Mouse (Mus musculus) limb, embryonic 13.5 days (tissue): ENCODE measurements at regions not wholly inside any gene's neighbourhood (a gene's known extent, or its start where the extent isn't known, plus 50 kb on each side); places are given as distances from the start of the nearest gene placed in this dataset.

Experiments used
- ATAC-seq: fragments of 200-750 bp; cut with Nextera tagmentation; 2 replicates; pipeline ENCODE4 v1.8.0; 2017; ENCODE audit warnings: low read depth, moderate number of reproducible peaks, moderate TSS enrichment; ENCODE audit not compliant: low FRiP score
- H3K27ac ChIP-seq: fragments of 300-500 bp; sonication (generic); 2 replicates; pipeline ENCODE4 v1.5.1; 2015; ENCODE audit warnings: inconsistent platforms, mild to moderate bottlenecking, moderate library complexity
- H3K27me3 ChIP-seq: fragments of 300-500 bp; sonication (generic); 2 replicates; pipeline ENCODE4 v1.6.1; 2015; ENCODE audit warnings: mild to moderate bottlenecking, inconsistent platforms
- H3K36me3 ChIP-seq: fragments of 300-500 bp; sonication (generic); 2 replicates; pipeline ENCODE4 v1.6.1; 2015; ENCODE audit warnings: inconsistent platforms, mild to moderate bottlenecking, moderate library complexity
- H3K4me1 ChIP-seq: fragments of 300-500 bp; sonication (generic); 2 replicates; pipeline ENCODE4 v1.6.1; 2015; ENCODE audit warnings: inconsistent platforms
- H3K4me2 ChIP-seq: fragments of 300-500 bp; sonication (generic); replicated peaks from 2 replicates; pipeline ENCODE4 v1.6.1; 2015; ENCODE audit warnings: inconsistent platforms, mild to moderate bottlenecking, moderate library complexity
- H3K4me3 ChIP-seq: fragments of 300-500 bp; sonication (generic); 2 replicates; pipeline ENCODE4 v1.5.1; 2015; ENCODE audit warnings: moderate library complexity, mild to moderate bottlenecking, inconsistent platforms
- H3K9ac ChIP-seq: fragments of 300-500 bp; sonication (generic); 2 replicates; pipeline ENCODE4 v1.6.1; 2015; ENCODE audit warnings: mild to moderate bottlenecking, inconsistent platforms
- H3K9me3 ChIP-seq: fragments of 300-500 bp; sonication (generic); 2 replicates; pipeline ENCODE4 v1.6.1; 2016; ENCODE audit warnings: inconsistent platforms
- WGBS: fragments of 180-500 bp; shearing (Covaris S2); methylation state at CpG from one replicate; pipeline ENCODE4 v1.1.7; 2015; 5-methylcytosine and 5-hydroxymethylcytosine counted together

DNA sequence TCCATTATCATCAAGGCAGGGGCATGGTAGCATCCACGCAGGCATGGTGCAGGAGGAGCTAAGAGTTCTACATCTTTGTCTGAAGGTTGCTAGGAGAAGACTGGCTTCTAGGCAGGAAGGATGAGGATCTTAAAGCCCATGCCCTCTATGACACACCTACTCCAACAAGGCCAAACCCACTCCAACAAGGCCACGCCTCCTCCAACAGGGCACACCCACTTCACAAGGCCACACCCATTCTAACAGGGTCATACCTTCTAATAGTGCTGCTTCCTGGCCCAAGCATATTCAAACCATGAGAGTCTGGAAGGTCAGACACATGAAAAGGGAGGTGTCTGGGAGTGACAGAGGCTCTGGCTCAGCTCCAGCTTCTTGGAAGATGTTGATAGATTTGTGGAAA is 89.0 kb downstream of the 2410131K14Rik start:
- no peaks in the 10 kb centered on the region for H3K36me3 ChIP-seq
- no peak overlapping the region for H3K27ac ChIP-seq
- H3K27me3 ChIP-seq: 0 out of 2 replicates have a peak, but pooled peaks cover 2% of the 10 kb centered on the region
- H3K9ac ChIP-seq: no peak overlapping the region
- H3K4me3 ChIP-seq: no peak overlapping the region
- peaks cover 18% of the 10 kb centered on the region for H3K4me1 ChIP-seq
- no peak overlapping the region for H3K4me2 ChIP-seq
- WGBS: 90% methylated on average over 2 of the region's 2 CpGs
- peaks cover 3% of the 10 kb centered on the region; the same call in 1 of the 2 replicates for H3K9me3 ChIP-seq
- ATAC-seq: no peak

DNA sequence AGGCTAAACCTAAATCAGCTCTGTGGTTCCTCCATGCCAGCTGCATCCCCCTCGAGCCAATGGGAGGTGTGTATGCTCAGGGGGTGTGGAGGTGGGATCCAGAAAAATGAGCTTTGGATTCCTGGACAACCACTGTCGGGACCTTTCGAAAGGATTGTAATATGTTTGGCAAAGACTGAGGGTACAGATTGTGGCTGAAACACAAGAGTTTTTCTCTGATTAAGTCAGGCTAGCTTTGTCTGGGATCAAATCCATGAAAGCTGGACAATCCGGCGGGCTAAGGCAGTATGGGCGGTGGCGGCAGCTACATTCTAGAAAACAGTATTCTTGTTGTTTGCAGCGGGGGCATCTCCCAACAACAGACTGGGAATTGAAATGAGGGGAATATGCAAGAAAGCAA is 93.2 kb downstream of the 2410131K14Rik start:
- no peak for ATAC-seq
- WGBS: 90% methylated on average over 8 of the region's 8 CpGs

GRCm38 (mm10) chr5:118339676-118340661 is 94.9 kb downstream of the 2410131K14Rik start:
- Histone ChIP-seq H3K4me3 (no peak overlapping the region), H3K27me3 (no peaks in the 10 kb centered on the region), H3K9ac (no peak overlapping the region), H3K9me3 (no peaks in the 10 kb centered on the region), H3K36me3 (no peaks in the 10 kb centered on the region), H3K4me2 (no peak overlapping the region), H3K4me1 (peaks cover 18% of the 10 kb centered on the region), H3K27ac (peak overlapping the region; percentile 6; the same call in 1 of the 2 replicates)
- no peak for ATAC-seq
- 51% methylated on average over 22 of the region's 22 CpGs for WGBS

More for the DNA sequence above, 93.2 kb downstream of the 2410131K14Rik start:
- H3K36me3 ChIP-seq: no peaks in the 10 kb centered on the region
- no peak overlapping the region for H3K4me3 ChIP-seq
- H3K27ac ChIP-seq: no peak overlapping the region
- H3K4me2 ChIP-seq: no peak overlapping the region
- H3K9me3 ChIP-seq: no peaks in the 10 kb centered on the region
- no peak overlapping the region for H3K9ac ChIP-seq
- H3K27me3 ChIP-seq: no peaks in the 10 kb centered on the region
- H3K4me1 ChIP-seq: peaks cover 6% of the 10 kb centered on the region

DNA sequence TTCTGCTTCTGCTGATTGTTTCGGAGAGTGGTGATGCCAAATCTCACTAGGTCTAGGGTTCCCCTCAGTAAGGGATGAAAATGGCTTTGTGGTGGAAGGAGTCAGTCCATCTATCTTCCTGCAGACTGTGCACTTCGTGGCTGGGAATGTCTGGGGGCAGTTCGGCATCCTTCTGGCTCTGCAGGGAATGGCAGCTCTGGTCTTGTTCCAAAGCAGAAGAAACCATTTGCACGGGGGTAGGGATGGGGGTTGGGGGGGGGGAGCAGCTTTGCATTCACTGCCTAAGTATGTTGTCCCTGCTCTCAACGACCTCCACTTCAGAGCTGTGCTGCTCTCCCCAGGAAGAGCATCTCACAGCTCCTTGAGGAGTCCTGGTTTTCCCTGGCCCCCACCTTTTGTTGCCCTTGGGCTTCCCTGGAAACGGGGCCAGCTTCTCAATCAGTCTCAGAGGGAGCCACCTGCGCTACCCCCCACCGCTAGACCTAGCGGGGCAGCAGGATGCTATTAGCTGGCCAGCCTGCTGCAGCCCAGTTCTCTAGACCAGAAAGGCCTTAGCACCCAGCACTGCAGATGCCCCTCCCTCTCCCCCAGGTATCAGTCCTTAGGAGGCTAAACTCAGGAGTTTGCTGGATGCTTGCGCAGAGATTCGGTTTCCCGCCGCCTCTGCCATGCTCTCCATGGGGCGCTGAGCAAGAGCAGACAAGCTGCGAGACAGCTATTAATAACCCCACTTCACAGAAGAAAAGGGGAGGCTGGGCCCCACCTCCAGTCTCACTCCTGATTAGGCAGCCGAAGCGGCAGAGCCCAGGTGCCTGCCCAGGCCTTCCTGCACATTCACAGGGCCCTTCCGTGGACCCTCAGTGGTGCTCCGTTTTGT is 98.7 kb downstream of the 2410131K14Rik start:
- Histone ChIP-seq H3K9ac (peak overlapping the region; percentile 45; the same call in 1 of the 2 replicates), H3K4me1 (peaks cover 18% of the 10 kb centered on the region), H3K9me3 (no peaks in the 10 kb centered on the region), H3K4me2 (peak overlapping the region; percentile 41), H3K27ac (peak overlapping the region; percentile 6; the same call in 1 of the 2 replicates), H3K27me3 (no peaks in the 10 kb centered on the region), H3K36me3 (no peaks in the 10 kb centered on the region), H3K4me3 (no peak overlapping the region)
- 11% methylated on average over 19 of the region's 19 CpGs for WGBS
- no peak for ATAC-seq

DNA sequence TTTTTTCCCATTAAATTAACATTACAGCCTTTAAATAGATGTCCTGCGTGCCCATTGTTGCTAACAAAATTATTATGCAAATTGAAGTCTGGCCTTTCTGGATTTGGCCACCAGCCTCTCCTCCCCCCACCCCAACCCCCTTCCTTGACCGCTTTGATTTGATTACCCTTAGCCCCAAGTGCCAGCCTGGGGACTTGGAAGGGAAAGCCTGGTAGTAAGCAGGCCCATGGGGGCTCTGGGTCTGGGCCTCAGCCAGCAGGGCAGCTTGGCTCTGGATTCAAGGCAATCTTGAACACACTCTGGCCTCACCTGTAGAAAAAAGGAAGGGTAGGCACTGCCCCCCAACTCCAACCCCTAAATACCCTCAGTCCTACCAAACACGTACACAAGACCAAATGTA is 100.2 kb downstream of the 2410131K14Rik start:
- WGBS: 81% methylated on average over 3 of the region's 3 CpGs

GRCm38 (mm10) chr5:118349057-118349456 is 104.0 kb downstream of the 2410131K14Rik start:
- no peak for ATAC-seq
- Histone ChIP-seq H3K27me3 (no peaks in the 10 kb centered on the region), H3K27ac (no peak overlapping the region), H3K36me3 (no peaks in the 10 kb centered on the region), H3K4me1 (peaks cover 12% of the 10 kb centered on the region), H3K4me2 (no peak overlapping the region), H3K4me3 (no peak overlapping the region), H3K9me3 (peaks cover 4% of the 10 kb centered on the region; the same call in 1 of the 2 replicates), H3K9ac (no peak overlapping the region)
- WGBS: 95% methylated on average over 3 of the region's 3 CpGs

More for the DNA sequence above, 100.2 kb downstream of the 2410131K14Rik start:
- no peaks in the 10 kb centered on the region for H3K36me3 ChIP-seq
- H3K27me3 ChIP-seq: no peaks in the 10 kb centered on the region
- H3K4me2 ChIP-seq: no peak overlapping the region
- no peak for ATAC-seq
- no peaks in the 10 kb centered on the region for H3K9me3 ChIP-seq
- H3K4me1 ChIP-seq: peaks cover 14% of the 10 kb centered on the region
- no peak overlapping the region for H3K27ac ChIP-seq
- no peak overlapping the region for H3K4me3 ChIP-seq
- no peak overlapping the region for H3K9ac ChIP-seq

DNA sequence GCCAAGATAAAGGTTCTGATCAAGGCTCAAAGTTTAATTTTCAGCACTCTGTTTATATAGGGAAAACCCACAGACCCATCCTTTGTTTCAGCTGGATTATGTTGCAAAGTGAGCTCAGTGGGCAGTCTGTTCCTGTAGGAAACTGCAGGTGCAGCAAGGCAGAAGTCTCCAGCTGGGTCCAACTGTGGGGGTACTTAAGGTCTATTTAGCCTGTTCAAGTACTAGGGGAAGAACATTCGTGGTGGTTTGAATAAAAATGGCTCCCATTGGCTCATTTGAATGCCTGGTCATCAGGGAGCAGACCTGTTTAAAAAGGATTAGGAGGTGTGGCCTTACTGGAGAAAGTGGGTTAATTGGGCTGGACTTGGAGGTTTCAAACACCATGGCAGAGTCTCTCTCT is 106.3 kb downstream of the 2410131K14Rik start:
- no peak overlapping the region for H3K9ac ChIP-seq
- H3K9me3 ChIP-seq: peaks cover 4% of the 10 kb centered on the region; the same call in 1 of the 2 replicates
- H3K36me3 ChIP-seq: no peaks in the 10 kb centered on the region
- no peak for ATAC-seq
- 63% methylated on average over 1 of the region's 1 CpGs for WGBS
- H3K4me1 ChIP-seq: peaks cover 30% of the 10 kb centered on the region
- H3K27ac ChIP-seq: no peak overlapping the region
- H3K27me3 ChIP-seq: no peaks in the 10 kb centered on the region
- no peak overlapping the region for H3K4me2 ChIP-seq
- no peak overlapping the region for H3K4me3 ChIP-seq

- H3K4me3 ChIP-seq: no peak overlapping the region
- peaks cover 4% of the 10 kb centered on the region; the same call in 1 of the 2 replicates for H3K9me3 ChIP-seq
- no peaks in the 10 kb centered on the region for H3K36me3 ChIP-seq
- 88% methylated on average over 4 of the region's 4 CpGs for WGBS
- H3K27me3 ChIP-seq: no peaks in the 10 kb centered on the region
- ATAC-seq: no peak
- H3K27ac ChIP-seq: no peak overlapping the region
- no peak overlapping the region for H3K4me2 ChIP-seq
- no peak overlapping the region for H3K9ac ChIP-seq
- peaks cover 35% of the 10 kb centered on the region for H3K4me1 ChIP-seq
Observed at GRCm38 (mm10) chr5:118352142-118352541, 107.1 kb downstream of the 2410131K14Rik start.

DNA sequence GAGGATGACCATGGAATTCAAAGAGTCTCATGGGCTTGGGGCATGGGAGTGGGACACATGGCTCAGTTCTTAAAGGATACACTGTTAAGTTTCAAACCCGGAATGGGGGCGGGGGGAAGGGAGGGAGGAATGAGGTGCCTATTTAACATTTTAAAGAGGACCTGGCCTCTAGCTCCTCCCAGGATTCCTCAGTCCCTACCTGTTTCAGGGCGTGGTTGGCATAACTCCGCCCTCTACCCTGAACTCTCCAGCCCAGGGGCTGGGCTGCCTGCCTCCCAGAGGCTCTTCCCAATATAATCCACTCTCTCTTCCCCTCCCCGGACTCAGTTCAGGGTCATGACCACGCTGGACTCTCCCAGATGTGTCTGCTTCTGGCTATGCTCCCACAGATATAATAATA is 108.0 kb downstream of the 2410131K14Rik start:
- WGBS: 50% methylated on average over 6 of the region's 6 CpGs
- no peak overlapping the region for H3K4me2 ChIP-seq
- no peak overlapping the region for H3K27ac ChIP-seq
- no peak for ATAC-seq
- H3K4me3 ChIP-seq: no peak overlapping the region
- no peaks in the 10 kb centered on the region for H3K27me3 ChIP-seq
- H3K9me3 ChIP-seq: peaks cover 4% of the 10 kb centered on the region; the same call in 1 of the 2 replicates
- peaks cover 35% of the 10 kb centered on the region for H3K4me1 ChIP-seq
- no peaks in the 10 kb centered on the region for H3K36me3 ChIP-seq
- H3K9ac ChIP-seq: no peak overlapping the region

DNA sequence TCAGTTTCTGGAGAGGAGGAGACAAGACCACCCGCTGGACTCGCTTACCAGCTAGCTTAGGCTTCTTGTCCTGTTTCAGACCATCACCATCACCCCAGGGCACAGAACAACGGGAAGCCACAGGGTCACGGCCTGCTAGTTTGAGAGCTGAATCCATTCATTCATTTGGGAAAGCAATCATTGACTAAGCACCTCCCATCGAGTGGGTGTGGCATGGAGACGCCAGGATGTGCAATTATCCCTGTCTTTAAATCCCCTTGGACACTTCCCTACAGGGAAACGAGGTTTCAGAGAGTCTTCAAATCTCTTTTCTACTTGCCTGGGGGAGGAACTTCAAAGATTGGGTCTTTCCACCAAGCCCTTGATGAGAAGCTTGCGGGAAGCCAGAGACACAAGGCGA is 108.7 kb downstream of the 2410131K14Rik start:
- WGBS: 43% methylated on average over 9 of the region's 9 CpGs
- Histone ChIP-seq H3K9me3 (peaks cover 4% of the 10 kb centered on the region; the same call in 1 of the 2 replicates), H3K27ac (no peak overlapping the region), H3K36me3 (no peaks in the 10 kb centered on the region), H3K27me3 (no peaks in the 10 kb centered on the region), H3K9ac (no peak overlapping the region), H3K4me1 (peaks cover 35% of the 10 kb centered on the region), H3K4me2 (no peak overlapping the region; the same call in 1 of the 2 replicates), H3K4me3 (no peak overlapping the region)
- ATAC-seq: no peak

DNA sequence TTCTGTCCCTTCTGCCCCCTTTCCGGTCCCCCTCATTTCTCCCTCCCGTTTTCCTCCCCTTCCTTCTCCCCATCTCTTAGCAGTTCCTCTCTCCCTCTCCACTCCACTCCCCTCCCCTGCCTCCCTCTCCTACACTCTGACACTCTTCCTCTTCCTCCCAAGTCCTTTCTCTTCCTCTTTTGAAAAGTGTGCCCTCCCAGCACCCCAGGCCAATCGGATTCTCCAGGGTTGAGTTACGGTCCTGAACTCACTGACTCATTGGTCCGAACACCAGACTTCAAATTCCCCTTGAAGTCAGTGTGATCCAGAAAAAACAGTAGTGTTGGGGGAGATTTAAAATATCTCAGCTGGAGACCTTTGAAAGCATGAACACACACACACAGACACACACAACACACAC is 109.1 kb downstream of the 2410131K14Rik start:
- Histone ChIP-seq H3K4me3 (no peak overlapping the region), H3K4me2 (no peak overlapping the region; the same call in 1 of the 2 replicates), H3K9me3 (peaks cover 4% of the 10 kb centered on the region; the same call in 1 of the 2 replicates), H3K27me3 (no peaks in the 10 kb centered on the region), H3K4me1 (peaks cover 35% of the 10 kb centered on the region), H3K9ac (no peak overlapping the region), H3K27ac (0 out of 2 replicates have a peak overlapping the region, but pooled peaks have one; percentile 91), H3K36me3 (no peaks in the 10 kb centered on the region)
- ATAC-seq: no peak
- 35% methylated on average over 5 of the region's 5 CpGs for WGBS
